Comparison of ENCODE assay signal across 8 mouse cellular contexts in the genomic region with DNA sequence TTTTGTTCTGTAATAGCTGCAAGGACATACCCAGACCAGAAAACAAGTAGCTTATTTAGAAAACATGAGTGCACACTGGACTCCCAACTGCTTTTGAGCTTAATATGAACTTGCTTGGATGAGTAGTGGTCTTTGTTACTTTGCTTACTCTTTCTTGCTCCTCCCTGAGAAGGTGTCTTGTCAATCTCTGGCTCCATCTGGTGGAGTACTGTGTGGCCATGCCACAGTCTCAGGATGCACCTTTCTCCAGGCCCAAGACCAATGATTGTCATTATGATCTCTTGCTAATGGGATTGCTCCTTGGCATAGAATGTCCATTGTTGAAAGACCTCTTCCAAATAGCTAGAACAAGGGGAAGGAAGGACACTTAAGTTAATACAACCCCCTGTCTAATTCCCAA.
DNase-seq lines count a peak whose midpoint lies in the region; ATAC-seq lines count a peak whose summit lies in the region.

No protein-coding gene starts in this region.

- no peak overlapping the region for H3K9ac ChIP-seq in hindbrain, embryonic 11.5 days (ENCODE audit: low read depth, low read length)

- peak; percentile 22 for DNase-seq in kidney, adult 9 months
- no peak for DNase-seq in kidney, adult 18-20 months
- DNase-seq in ES-CJ7 (ENCODE audit: low read depth, low spot score): peak; percentile 55
- peak; percentile 4 for DNase-seq in adrenal gland, postnatal 25 days
- peak; percentile 42 for DNase-seq in hindbrain, embryonic 11.5 days (ENCODE audit: low spot score)
- peak; percentile 21 for DNase-seq in lung, postnatal 14 days
- DNase-seq in thymus, postnatal 36 days: no peak
- DNase-seq in thymus, adult 18-20 months: no peak

- H3K9me3 ChIP-seq in hindbrain, embryonic 11.5 days (ENCODE audit: control insufficient read depth, low read length): no peaks in the 10 kb centered on the region

- no peak overlapping the region for H3K27ac ChIP-seq in hindbrain, embryonic 11.5 days (ENCODE audit: low read depth, low read length)

- no peak overlapping the region for H3K4me2 ChIP-seq in hindbrain, embryonic 11.5 days (replicated peaks; ENCODE audit: low read depth, low read length)

- no peaks in the 10 kb centered on the region for H3K4me1 ChIP-seq in hindbrain, embryonic 11.5 days (replicated peaks; ENCODE audit: control insufficient read depth, insufficient read depth, low read length)

- 0 out of 2 replicates have a peak, but pooled peaks have one; percentile 59 for ATAC-seq in hindbrain, embryonic 11.5 days (ENCODE audit: low FRiP score)

- H3K27me3 ChIP-seq in hindbrain, embryonic 11.5 days (ENCODE audit: control insufficient read depth, insufficient read depth, low read length): no peaks in the 10 kb centered on the region

- no peaks in the 10 kb centered on the region for H3K36me3 ChIP-seq in hindbrain, embryonic 11.5 days (ENCODE audit: control insufficient read depth, insufficient read depth, low read length)

- no peak overlapping the region for H3K4me3 ChIP-seq in hindbrain, embryonic 11.5 days (ENCODE audit: low read depth, low read length)

Comparison
In these comparisons a context has a peak if more than half of its experiments do, and no peak if none do; other contexts are left out.
1. DNase-seq: peak in kidney, adult 9 months (single experiment), ES-CJ7 (single experiment), adrenal gland, postnatal 25 days (single experiment), hindbrain, embryonic 11.5 days (single experiment) and lung, postnatal 14 days (single experiment); none in kidney, adult 18-20 months (single experiment), thymus, postnatal 36 days (0 of 2) and thymus, adult 18-20 months (0 of 2).